In the genomic region with DNA sequence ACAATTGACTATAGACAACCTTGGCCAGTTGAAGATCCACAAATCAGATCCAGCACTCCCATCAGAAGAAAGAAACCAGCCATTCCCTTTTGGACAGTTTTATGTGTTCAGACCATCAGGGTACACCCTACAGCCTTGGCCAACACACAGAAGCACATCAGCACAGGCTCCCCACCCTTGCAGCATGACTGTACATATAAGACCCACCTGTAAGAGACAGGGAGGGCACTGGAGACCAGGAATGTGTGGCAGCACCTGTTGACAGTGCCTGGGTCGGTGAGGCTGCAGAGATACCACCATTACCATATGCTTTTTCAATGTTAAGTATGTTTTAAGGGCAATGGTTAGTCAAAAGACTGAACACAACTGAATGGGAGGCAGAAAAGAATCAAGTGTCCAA, we compare ENCODE assay signal across 25 mouse cellular contexts. TPM values are rescaled to one million over a fixed set of nuclear protein-coding genes. Genes with fewer than 3 reads are reported as not detected.
"Had no signal": no experiment of that assay in that cellular context is flagged by ENCODE, and none has a peak within 500 bp of the region (broad histone marks: within the 10 kb centered on the region; RNA-seq: fewer than 3 reads in every experiment).

No protein-coding gene starts in this region.

- H3K9ac ChIP-seq: limb, embryonic 13.5 days; liver, embryonic 12.5 days; liver, embryonic 15.5 days; lung, embryonic 15.5 days; midbrain, embryonic 13.5 days had no signal

- DNase-seq: kidney, postnatal 36 days; liver; lung, adult 18-20 months; lung, postnatal 10 days; lung, postnatal 36 days; thymus, adult 18-20 months; thymus, postnatal 4 days had no signal

- H3K27ac ChIP-seq: kidney, postnatal 0 days; limb, embryonic 10.5 days; limb, embryonic 13.5 days; liver, embryonic 12.5 days; liver, embryonic 15.5 days; lung, embryonic 15.5 days; midbrain, embryonic 10.5 days; midbrain, embryonic 13.5 days had no signal

- H3K4me3 ChIP-seq: limb, embryonic 10.5 days; limb, embryonic 13.5 days; liver, embryonic 12.5 days; liver, embryonic 15.5 days; lung, embryonic 15.5 days; megakaryocyte, embryonic 14.5 days; midbrain, embryonic 10.5 days; midbrain, embryonic 13.5 days had no signal

- H3K9me3 ChIP-seq: limb, embryonic 10.5 days; limb, embryonic 13.5 days; liver, embryonic 12.5 days; liver, embryonic 15.5 days; lung, embryonic 15.5 days; megakaryocyte, embryonic 14.5 days; midbrain, embryonic 10.5 days; midbrain, embryonic 13.5 days had no signal

- H3K27me3 ChIP-seq: limb, embryonic 13.5 days; liver, embryonic 12.5 days; liver, embryonic 15.5 days; lung, embryonic 15.5 days; megakaryocyte, embryonic 14.5 days; midbrain, embryonic 13.5 days had no signal

RNA-seq across cellular contexts. Expression of a gene that starts 4.3 kb away (rescaled TPM):
- total RNA-seq: layer of hippocampus, adult 18-20 months; layer of hippocampus, postnatal 14 days; left cerebral cortex, adult 18-20 months; monocyte, adult 5-6 weeks had no signal
- polyA plus RNA-seq: limb, embryonic 10.5 days; liver, embryonic 12.5 days; liver, embryonic 15.5 days; midbrain, embryonic 13.5 days; midbrain, embryonic 16.5 days; neural tube, embryonic 14.5 days; small intestine, adult 2 months; spleen, adult 2 months; stomach, embryonic 16.5 days had no signal
